8 mouse cellular contexts compared by ENCODE assay signal in genomic region chr1:21460941-21461689, GRCm38 (mm10).
DNase-seq lines count a peak whose midpoint lies in the region; ATAC-seq and TF ChIP-seq lines count a peak whose summit lies in the region.

No protein-coding gene starts in this region.

- WGBS in liver, embryonic 14.5 days (ENCODE audit: insufficient replicate concordance), result 57% methylated on average over 18 of the region's 18 CpGs
- WGBS in neural tube, embryonic 15.5 days, result 47% methylated on average over 18 of the region's 18 CpGs

- H3K4me2 ChIP-seq in liver, embryonic 14.5 days (ENCODE audit: low read depth), result no peak overlapping the region
- H3K4me2 ChIP-seq in neural tube, embryonic 15.5 days, result peak overlapping the region; percentile 48

- DNase-seq in 3T3-L1 (ENCODE audit: low read depth, low spot score) (peak; percentile 3), ZHBTc4 (ENCODE audit: low read depth, low spot score) (peak; percentile 68)
- peak; percentile 75 for DNase-seq in embryo, embryonic 10.5 days (ENCODE audit: low spot score)
- peak; percentile 32 for DNase-seq in gastrocnemius, postnatal 25 days
- peak; percentile 61 to 74 for DNase-seq in kidney, postnatal 25 days
- DNase-seq in liver, embryonic 14.5 days (ENCODE audit: low read depth in 3 of 3, low spot score in 3 of 3), result no peak
- DNase-seq in thymus, adult 18-20 months, result peak; percentile 31 to 45

- peak; percentile 72 for TF ChIP-seq CTCF in liver, embryonic 14.5 days (IDR thresholded peaks at IDR 0.05; ENCODE audit: low read depth)

- no peak for ATAC-seq in liver, embryonic 14.5 days (ENCODE audit: insufficient read depth)
- ATAC-seq in neural tube, embryonic 15.5 days (ENCODE audit: low FRiP score), result peak; percentile 85

- H3K36me3 ChIP-seq in liver, embryonic 14.5 days (replicated peaks; ENCODE audit: control insufficient read depth, insufficient read depth, low read depth), result no peaks in the 10 kb centered on the region
- no peaks in the 10 kb centered on the region for H3K36me3 ChIP-seq in neural tube, embryonic 15.5 days

- no peak overlapping the region for H3K4me3 ChIP-seq in liver, embryonic 14.5 days (ENCODE audit: insufficient read depth in 1 of 2, low read depth in 2 of 2, low read length in 2 of 2)
- peak overlapping the region; percentile 17 for H3K4me3 ChIP-seq in neural tube, embryonic 15.5 days (replicated peaks)

- no peak for TF ChIP-seq EP300 in liver, embryonic 14.5 days (IDR thresholded peaks at IDR 0.05; ENCODE audit: low read depth)

- no peaks in the 10 kb centered on the region for H3K9me3 ChIP-seq in liver, embryonic 14.5 days (ENCODE audit: control insufficient read depth, low read length)
- no peaks in the 10 kb centered on the region for H3K9me3 ChIP-seq in neural tube, embryonic 15.5 days (replicated peaks)

- no peak overlapping the region for H3K9ac ChIP-seq in liver, embryonic 14.5 days (replicated peaks)
- H3K9ac ChIP-seq in neural tube, embryonic 15.5 days (replicated peaks), result no peak overlapping the region

- no peaks in the 10 kb centered on the region for H3K4me1 ChIP-seq in liver, embryonic 14.5 days (replicated peaks; ENCODE audit: control insufficient read depth in 2 of 2, insufficient read depth in 2 of 2, low read length in 1 of 2)
- H3K4me1 ChIP-seq in neural tube, embryonic 15.5 days, result 0 out of 2 replicates have a peak, but pooled peaks cover 4% of the 10 kb centered on the region

- no peak overlapping the region for H3K27ac ChIP-seq in liver, embryonic 14.5 days
- H3K27ac ChIP-seq in neural tube, embryonic 15.5 days (replicated peaks), result no peak overlapping the region

- no peaks in the 10 kb centered on the region for H3K27me3 ChIP-seq in liver, embryonic 14.5 days (ENCODE audit: control insufficient read depth, insufficient read depth, low read length)
- no peaks in the 10 kb centered on the region for H3K27me3 ChIP-seq in neural tube, embryonic 15.5 days (replicated peaks)

Comparison
In these comparisons a context has a peak if more than half of its experiments do, and no peak if none do; other contexts are left out.
1. DNase-seq: peak in 3T3-L1 (single experiment), ZHBTc4 (single experiment), embryo, embryonic 10.5 days (single experiment), gastrocnemius, postnatal 25 days (single experiment), kidney, postnatal 25 days (2 of 2) and thymus, adult 18-20 months (2 of 2); none in liver, embryonic 14.5 days (0 of 3).